Mouse (Mus musculus): ENCODE data around the gene Ptprd. TPM values are rescaled to one million over a fixed set of nuclear protein-coding genes. Genes with fewer than 3 reads are reported as not detected.

The Ptprd gene
- total and polyA plus RNA-seq, 3 experiments: 0.30 to 0.66 TPM; not detected in 1

- H3K9me3 ChIP-seq (replicated peaks): no peaks in the 10 kb centered on the region
- DNase-seq (ENCODE audit: low spot score) (no peak), ATAC-seq (ENCODE audit: extremely low read depth, insufficient number of reproducible peaks, low FRiP score, poor library complexity, severe bottlenecking) (no peak)
- H3K36me3 ChIP-seq (replicated peaks): no peaks in the 10 kb centered on the region
- no peaks in the 10 kb centered on the region for H3K27me3 ChIP-seq (ENCODE audit: insufficient read depth, low read length)
- TF ChIP-seq POLR2AphosphoS5 (IDR thresholded peaks at IDR 0.05; ENCODE audit: insufficient replicate concordance, low read depth, low read length) (no peak), CTCF (IDR thresholded peaks at IDR 0.05; ENCODE audit: low read depth, low read length) (no peak)
- no peak overlapping the region for H3K4me3 ChIP-seq (ENCODE audit: low read depth, low read length)
- H3K4me1 ChIP-seq (ENCODE audit: insufficient read depth, low read depth, low read length): no peaks in the 10 kb centered on the region
Observed at GRCm38 (mm10) chr4:76215141-76215540, 1996.6 kb downstream of the Ptprd start.

GRCm38 (mm10) chr4:76199321-76199720 is 2012.4 kb downstream of the Ptprd start:
- Histone ChIP-seq H3K4me3 (ENCODE audit: low read depth, low read length) (no peak overlapping the region), H3K4me1 (ENCODE audit: insufficient read depth, low read depth, low read length) (no peaks in the 10 kb centered on the region), H3K36me3 (replicated peaks) (no peaks in the 10 kb centered on the region), H3K27me3 (ENCODE audit: insufficient read depth, low read length) (no peaks in the 10 kb centered on the region), H3K9me3 (replicated peaks) (no peaks in the 10 kb centered on the region)
- no peak for DNase-seq (ENCODE audit: low spot score)
- ATAC-seq (ENCODE audit: extremely low read depth, insufficient number of reproducible peaks, low FRiP score, poor library complexity, severe bottlenecking): no peak
- TF ChIP-seq CTCF (IDR thresholded peaks at IDR 0.05; ENCODE audit: low read depth, low read length) (no peak), TAL1 (conservative IDR thresholded peaks at IDR 0.05; ENCODE audit: low read depth, low read length) (no peak), GATA1 (IDR thresholded peaks at IDR 0.05; ENCODE audit: borderline replicate concordance, low read length) (no peak), GATA2 (IDR thresholded peaks at IDR 0.05; ENCODE audit: borderline replicate concordance, low read depth, low read length) (no peak), POLR2AphosphoS5 (IDR thresholded peaks at IDR 0.05; ENCODE audit: insufficient replicate concordance, low read depth, low read length) (no peak)

GRCm38 (mm10) chr4:76194762-76195161 is 2017.0 kb downstream of the Ptprd start:
- DNase-seq (ENCODE audit: low spot score): no peak
- no peaks in the 10 kb centered on the region for H3K9me3 ChIP-seq (replicated peaks)
- TF ChIP-seq GATA2 (IDR thresholded peaks at IDR 0.05; ENCODE audit: borderline replicate concordance, low read depth, low read length) (no peak), TAL1 (conservative IDR thresholded peaks at IDR 0.05; ENCODE audit: low read depth, low read length) (no peak), POLR2AphosphoS5 (IDR thresholded peaks at IDR 0.05; ENCODE audit: insufficient replicate concordance, low read depth, low read length) (no peak), CTCF (IDR thresholded peaks at IDR 0.05; ENCODE audit: low read depth, low read length) (no peak), GATA1 (IDR thresholded peaks at IDR 0.05; ENCODE audit: borderline replicate concordance, low read length) (no peak)
- H3K27me3 ChIP-seq (ENCODE audit: insufficient read depth, low read length): no peaks in the 10 kb centered on the region
- no peak overlapping the region for H3K4me3 ChIP-seq (ENCODE audit: low read depth, low read length)
- no peaks in the 10 kb centered on the region for H3K36me3 ChIP-seq (replicated peaks)
- no peaks in the 10 kb centered on the region for H3K4me1 ChIP-seq (ENCODE audit: insufficient read depth, low read depth, low read length)
- ATAC-seq (ENCODE audit: extremely low read depth, insufficient number of reproducible peaks, low FRiP score, poor library complexity, severe bottlenecking): no peak

- H3K9me3 ChIP-seq (replicated peaks): no peaks in the 10 kb centered on the region
- no peak overlapping the region for H3K4me3 ChIP-seq (ENCODE audit: low read depth, low read length)
- no peaks in the 10 kb centered on the region for H3K36me3 ChIP-seq (replicated peaks)
- DNase-seq (ENCODE audit: low spot score) (no peak), ATAC-seq (ENCODE audit: extremely low read depth, insufficient number of reproducible peaks, low FRiP score, poor library complexity, severe bottlenecking) (no peak)
- TF ChIP-seq TAL1 (conservative IDR thresholded peaks at IDR 0.05; ENCODE audit: low read depth, low read length) (no peak), POLR2AphosphoS5 (IDR thresholded peaks at IDR 0.05; ENCODE audit: insufficient replicate concordance, low read depth, low read length) (no peak), GATA1 (IDR thresholded peaks at IDR 0.05; ENCODE audit: borderline replicate concordance, low read length) (no peak), CTCF (IDR thresholded peaks at IDR 0.05; ENCODE audit: low read depth, low read length) (no peak), GATA2 (IDR thresholded peaks at IDR 0.05; ENCODE audit: borderline replicate concordance, low read depth, low read length) (no peak)
- H3K27me3 ChIP-seq (ENCODE audit: insufficient read depth, low read length): no peaks in the 10 kb centered on the region
- H3K4me1 ChIP-seq (ENCODE audit: insufficient read depth, low read depth, low read length): no peaks in the 10 kb centered on the region
Observed at GRCm38 (mm10) chr4:76193496-76193895, 2018.3 kb downstream of the Ptprd start.

- no peak overlapping the region for H3K4me3 ChIP-seq (ENCODE audit: low read depth, low read length)
- H3K27me3 ChIP-seq (ENCODE audit: insufficient read depth, low read length): no peaks in the 10 kb centered on the region
- H3K9me3 ChIP-seq (replicated peaks): no peaks in the 10 kb centered on the region
- ATAC-seq (ENCODE audit: extremely low read depth, insufficient number of reproducible peaks, low FRiP score, poor library complexity, severe bottlenecking) (no peak), DNase-seq (ENCODE audit: low spot score) (no peak)
- H3K4me1 ChIP-seq (ENCODE audit: insufficient read depth, low read depth, low read length): no peaks in the 10 kb centered on the region
- no peaks in the 10 kb centered on the region for H3K36me3 ChIP-seq (replicated peaks)
- TF ChIP-seq GATA1 (IDR thresholded peaks at IDR 0.05; ENCODE audit: borderline replicate concordance, low read length): no peak
- no peak for TF ChIP-seq POLR2AphosphoS5 (IDR thresholded peaks at IDR 0.05; ENCODE audit: insufficient replicate concordance, low read depth, low read length)
- no peak for TF ChIP-seq GATA2 (IDR thresholded peaks at IDR 0.05; ENCODE audit: borderline replicate concordance, low read depth, low read length)
- no peak for TF ChIP-seq CTCF (IDR thresholded peaks at IDR 0.05; ENCODE audit: low read depth, low read length)
- no peak for TF ChIP-seq TAL1 (conservative IDR thresholded peaks at IDR 0.05; ENCODE audit: low read depth, low read length)
Observed at GRCm38 (mm10) chr4:76192031-76192430, 2019.7 kb downstream of the Ptprd start.

GRCm38 (mm10) chr4:76190788-76191187 is 2021.0 kb downstream of the Ptprd start:
- Histone ChIP-seq H3K36me3 (replicated peaks) (no peaks in the 10 kb centered on the region), H3K4me3 (ENCODE audit: low read depth, low read length) (no peak overlapping the region), H3K9me3 (replicated peaks) (no peaks in the 10 kb centered on the region), H3K4me1 (ENCODE audit: insufficient read depth, low read depth, low read length) (no peaks in the 10 kb centered on the region), H3K27me3 (ENCODE audit: insufficient read depth, low read length) (no peaks in the 10 kb centered on the region)
- ATAC-seq (ENCODE audit: extremely low read depth, insufficient number of reproducible peaks, low FRiP score, poor library complexity, severe bottlenecking): no peak
- DNase-seq (ENCODE audit: low spot score): no peak
- TF ChIP-seq CTCF (IDR thresholded peaks at IDR 0.05; ENCODE audit: low read depth, low read length) (no peak), GATA2 (IDR thresholded peaks at IDR 0.05; ENCODE audit: borderline replicate concordance, low read depth, low read length) (no peak), TAL1 (conservative IDR thresholded peaks at IDR 0.05; ENCODE audit: low read depth, low read length) (no peak), POLR2AphosphoS5 (IDR thresholded peaks at IDR 0.05; ENCODE audit: insufficient replicate concordance, low read depth, low read length) (no peak), GATA1 (IDR thresholded peaks at IDR 0.05; ENCODE audit: borderline replicate concordance, low read length) (no peak)

GRCm38 (mm10) chr4:76183095-76183494 is 2028.7 kb downstream of the Ptprd start:
- Histone ChIP-seq H3K9me3 (replicated peaks) (no peaks in the 10 kb centered on the region), H3K36me3 (replicated peaks) (no peaks in the 10 kb centered on the region), H3K27me3 (ENCODE audit: insufficient read depth, low read length) (no peaks in the 10 kb centered on the region), H3K4me3 (ENCODE audit: low read depth, low read length) (no peak overlapping the region), H3K4me1 (ENCODE audit: insufficient read depth, low read depth, low read length) (no peaks in the 10 kb centered on the region)
- DNase-seq (ENCODE audit: low spot score) (no peak), ATAC-seq (ENCODE audit: extremely low read depth, insufficient number of reproducible peaks, low FRiP score, poor library complexity, severe bottlenecking) (no peak)
- TF ChIP-seq CTCF (IDR thresholded peaks at IDR 0.05; ENCODE audit: low read depth, low read length): no peak

Data from G1E (cell line).